Mouse (Mus musculus) heart, postnatal 0 days (tissue): ENCODE measurements at regions not wholly inside any gene's neighbourhood (a gene's known extent, or its start where the extent isn't known, plus 50 kb on each side); places are given as distances from the start of the nearest gene placed in this dataset.

Source experiments
- CTCF ChIP-seq: IDR thresholded peaks from 2 replicates; pipeline ENCODE4 v1.5.1; 2016; ENCODE audit warnings: antibody characterized with exemption, control low read depth, low read depth
- EP300 ChIP-seq: IDR thresholded peaks from 2 replicates; pipeline ENCODE4 v1.6.1; 2016; ENCODE audit warnings: antibody characterized with exemption, low read depth

- TF ChIP-seq CTCF (no peak), EP300 (no peak)
Measured at GRCm38 (mm10) chr13:52067048-52067447, 220.6 kb downstream of the Gadd45g start.
